Mouse (Mus musculus) kidney, postnatal 25 days (tissue): Measurements from ENCODE around the gene Otulin.
A peak's percentile ranks its signal among the peaks of the same experiment; 100 is the strongest.

Experiments
- DNase-seq, 2 experiments: peaks; one replicate each; pipeline ENCODE4 v3.0.0; 2021; ENCODE audit warnings: mixed read lengths in 2 of 2

Gene Otulin

DNA sequence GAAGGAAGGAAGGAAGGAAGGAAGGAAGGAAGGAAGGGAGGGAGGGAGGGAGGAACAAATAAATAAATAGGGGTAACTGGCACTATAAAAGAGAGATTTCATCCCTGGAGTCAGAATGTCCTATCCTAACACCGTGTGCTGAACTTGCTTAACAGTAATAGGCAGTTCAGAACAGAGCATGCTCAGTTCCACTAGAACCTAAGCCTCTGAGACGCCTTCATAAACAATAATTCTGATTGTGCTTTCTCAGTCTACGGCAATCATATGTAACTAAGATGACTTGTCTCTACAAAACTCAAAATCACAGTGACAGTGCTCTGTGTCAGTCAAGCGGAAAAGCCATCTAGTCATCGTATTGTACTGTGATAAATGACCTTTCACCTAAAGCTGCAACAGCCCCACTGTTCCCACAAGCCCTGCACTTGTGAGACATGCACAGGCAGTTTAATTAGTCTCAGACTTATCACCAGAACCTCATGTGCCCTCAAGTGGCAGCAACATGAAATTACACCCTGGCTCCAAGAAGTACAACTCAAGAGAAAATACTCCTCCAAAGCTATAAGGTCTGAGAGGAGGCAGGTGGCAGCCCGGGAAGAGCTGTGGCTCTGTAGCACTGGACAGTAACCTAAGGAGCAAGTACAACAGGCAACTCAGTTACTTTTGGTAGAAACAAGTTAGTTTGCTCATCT lies 17.8 kb downstream of the Otulin start:
- DNase-seq = peak; percentile 75 to 80

DNA sequence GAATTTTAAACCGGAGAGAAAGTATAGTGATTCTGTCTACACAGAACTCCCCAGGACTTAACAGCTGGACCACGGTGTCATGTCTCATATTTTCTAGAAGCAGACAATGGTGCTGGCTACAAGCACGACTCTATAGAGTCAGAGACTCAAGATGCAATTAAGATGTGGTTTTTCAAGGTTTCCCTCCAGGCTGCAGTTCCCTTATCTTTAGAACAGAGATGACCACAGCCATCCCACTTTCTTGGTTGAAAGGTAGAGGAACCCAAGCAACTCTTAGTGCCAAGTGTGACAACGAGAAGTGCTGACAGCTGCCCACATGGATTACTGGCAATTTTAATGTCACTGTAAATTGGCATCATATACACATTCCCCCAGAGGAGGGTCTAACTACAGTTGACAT lies 20.9 kb downstream of the Otulin start:
- DNase-seq = no peak

DNA sequence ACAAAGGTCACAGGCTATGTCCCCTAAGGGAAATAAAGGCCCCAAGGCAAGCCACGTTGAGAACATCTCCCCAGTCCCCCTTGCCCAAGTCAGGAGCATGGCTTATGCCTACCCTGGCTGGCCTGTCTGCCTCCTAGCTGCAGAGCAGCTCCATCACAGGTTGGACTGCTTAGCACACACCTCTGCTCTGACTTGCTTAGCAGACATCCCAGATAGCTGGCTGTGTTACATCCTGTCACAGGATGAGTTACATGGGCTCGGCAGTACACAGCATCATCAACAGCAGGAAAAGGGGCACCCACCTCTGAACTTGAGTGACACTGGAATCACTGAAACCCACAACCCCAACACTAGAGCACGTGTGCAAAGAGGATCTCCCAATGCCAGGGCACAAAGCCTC lies 25.2 kb downstream of the Otulin start:
- no peak for DNase-seq

DNA sequence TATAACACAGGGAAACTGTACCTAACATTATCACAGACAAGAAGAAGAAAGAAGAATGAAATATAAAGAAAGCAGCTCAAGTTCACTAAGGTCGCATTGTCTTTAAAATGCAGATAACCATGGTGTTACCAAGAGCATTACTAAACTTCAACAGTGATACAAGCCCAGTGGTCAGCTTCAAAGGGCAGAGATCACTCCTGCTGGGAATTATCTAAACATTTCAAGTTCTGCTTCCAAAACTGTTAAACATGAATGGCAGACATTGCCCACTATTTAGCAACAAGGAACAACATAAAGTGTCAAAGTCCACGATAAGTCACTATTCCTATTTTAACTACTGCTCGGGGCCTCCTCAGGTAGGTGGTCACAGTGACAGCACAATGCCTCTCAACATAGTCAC lies 25.9 kb downstream of the Otulin start:
- DNase-seq = no peak

DNA sequence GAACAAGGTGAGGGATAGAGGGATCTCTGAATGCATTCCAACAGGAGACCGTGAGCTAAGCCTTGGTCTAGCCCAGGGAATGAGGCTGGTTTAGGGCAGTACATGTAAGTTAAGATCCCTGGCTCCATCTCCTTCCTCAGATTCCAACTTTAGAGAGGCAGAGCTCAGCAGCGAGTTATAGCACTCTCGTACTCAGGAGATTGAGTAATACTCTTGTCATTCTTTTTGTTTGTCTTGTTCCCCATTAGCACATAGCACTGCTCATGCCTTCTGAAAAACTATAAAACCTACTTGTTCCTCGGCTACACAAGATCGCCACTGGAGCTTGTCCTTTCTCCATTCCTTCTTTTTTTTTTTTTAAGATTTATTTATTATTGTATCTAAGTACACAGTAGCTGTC lies 30.0 kb downstream of the Otulin start:
- DNase-seq = no peak

DNA sequence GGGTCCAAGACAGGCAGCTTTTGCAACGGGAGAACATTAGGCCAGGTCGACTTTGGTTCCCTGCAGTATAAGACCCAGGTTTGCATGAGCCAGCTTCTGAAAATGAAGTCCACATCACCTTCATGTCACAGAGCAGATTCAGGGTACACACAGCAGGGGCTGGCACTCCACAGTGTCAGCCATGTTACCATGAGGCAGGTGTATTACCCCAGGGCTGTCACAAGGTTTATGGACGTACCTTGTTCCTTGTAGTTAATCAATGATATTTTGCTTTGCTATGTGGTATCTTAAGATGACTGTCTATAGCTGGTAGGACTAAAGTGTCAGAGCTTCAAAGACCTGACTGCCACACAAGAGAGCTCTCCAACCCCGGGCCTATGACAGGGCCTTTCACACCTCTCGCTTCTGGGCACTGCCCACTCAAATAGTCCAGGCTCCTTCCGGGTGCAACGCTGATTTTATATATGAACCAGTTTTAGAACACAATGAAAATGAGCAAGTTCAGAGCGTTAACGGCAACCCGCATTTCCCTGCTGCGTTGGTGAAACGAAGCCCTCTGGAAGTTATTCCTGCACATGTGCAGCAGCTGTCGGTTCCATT lies 31.6 kb downstream of the Otulin start:
- DNase-seq = no peak

DNA sequence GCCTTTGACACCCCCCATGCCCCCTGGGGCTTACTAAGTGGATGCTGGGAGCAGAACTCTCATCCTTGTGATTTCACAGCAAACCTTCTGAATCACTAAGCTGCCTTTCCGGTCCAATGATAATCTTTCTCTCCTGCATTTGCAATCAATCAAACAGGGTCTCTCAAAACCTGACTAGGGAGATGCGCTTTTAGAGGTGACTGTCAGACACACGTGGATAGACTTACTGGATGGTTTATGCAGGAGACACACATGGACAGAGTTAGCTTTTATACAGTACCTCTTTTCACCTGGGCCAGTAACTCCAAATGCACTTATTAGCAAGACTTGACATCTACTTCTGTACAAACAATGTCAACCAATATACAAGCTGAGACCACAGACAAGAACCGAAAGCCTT lies 33.0 kb downstream of the Otulin start:
- DNase-seq = no peak

DNA sequence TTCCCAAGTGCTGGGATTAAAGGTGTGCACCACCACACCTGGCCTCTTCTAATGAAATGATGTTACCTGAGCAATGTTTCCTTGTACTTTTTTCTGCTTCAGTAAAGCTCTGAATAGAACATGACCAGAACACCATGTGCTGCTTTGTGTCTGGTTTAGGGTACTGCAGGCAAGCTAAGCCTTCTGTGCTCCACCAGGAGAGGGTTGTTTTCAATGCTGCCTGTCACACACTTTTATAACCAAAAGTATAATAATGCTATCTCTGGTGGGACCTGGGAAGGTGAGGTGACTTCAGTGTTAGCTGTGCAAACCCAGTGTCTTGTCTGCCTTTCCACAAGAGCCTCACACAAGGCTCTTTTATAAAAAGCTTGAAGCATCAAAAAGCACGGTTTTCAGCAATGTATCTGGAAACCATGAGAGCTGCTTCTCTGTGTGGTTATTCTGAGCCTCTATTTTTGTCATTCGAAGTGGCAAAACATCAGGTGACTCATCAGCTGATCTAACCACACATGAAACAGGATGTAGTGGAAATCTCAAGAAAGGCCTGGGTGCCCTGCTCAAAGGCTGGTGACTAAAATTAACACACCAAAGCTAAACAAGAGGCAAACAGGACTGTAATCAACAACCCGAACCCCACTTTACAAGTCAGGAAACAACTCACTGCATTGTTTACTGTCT lies 33.9 kb downstream of the Otulin start:
- no peak for DNase-seq

DNA sequence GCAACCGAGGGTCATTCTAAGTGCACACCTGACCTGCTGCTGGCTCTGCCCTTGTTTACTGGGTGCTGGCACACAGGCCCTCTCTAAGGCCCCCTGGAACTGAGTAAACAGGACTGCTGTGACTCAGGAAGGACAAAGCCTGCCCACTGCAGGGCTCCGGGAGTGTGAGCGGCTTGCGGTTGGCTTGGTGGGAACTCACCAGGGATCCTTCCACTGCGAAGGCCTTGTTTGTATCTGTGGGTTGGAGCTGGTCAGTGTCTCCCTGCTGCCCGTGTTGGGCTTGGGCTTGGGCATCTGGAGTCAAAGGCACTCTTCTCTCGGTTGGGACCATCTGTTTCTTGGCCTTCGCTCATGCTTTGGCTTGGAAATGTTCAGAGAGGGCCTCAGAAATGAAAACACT lies 34.9 kb downstream of the Otulin start:
- no peak for DNase-seq

DNA sequence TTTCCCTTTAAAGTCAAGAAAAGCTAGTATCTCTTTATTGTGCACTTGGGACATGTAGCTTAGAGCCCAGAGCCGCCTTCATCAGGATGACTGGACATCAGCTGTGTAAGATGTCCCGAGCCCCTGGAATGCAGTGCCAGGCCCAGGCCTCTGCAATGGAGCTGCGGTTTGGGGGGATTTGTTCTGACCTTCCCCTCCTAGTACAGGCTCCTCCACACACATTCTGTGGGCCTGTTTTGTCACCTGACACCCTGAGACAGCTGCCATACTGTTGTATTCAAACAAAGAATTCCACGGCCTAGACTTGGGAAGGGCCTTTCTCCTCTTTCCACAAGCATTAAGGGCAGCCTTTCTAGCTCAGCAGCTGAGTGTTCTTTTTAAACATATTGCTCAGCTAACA lies 35.5 kb downstream of the Otulin start:
- no peak for DNase-seq

DNA sequence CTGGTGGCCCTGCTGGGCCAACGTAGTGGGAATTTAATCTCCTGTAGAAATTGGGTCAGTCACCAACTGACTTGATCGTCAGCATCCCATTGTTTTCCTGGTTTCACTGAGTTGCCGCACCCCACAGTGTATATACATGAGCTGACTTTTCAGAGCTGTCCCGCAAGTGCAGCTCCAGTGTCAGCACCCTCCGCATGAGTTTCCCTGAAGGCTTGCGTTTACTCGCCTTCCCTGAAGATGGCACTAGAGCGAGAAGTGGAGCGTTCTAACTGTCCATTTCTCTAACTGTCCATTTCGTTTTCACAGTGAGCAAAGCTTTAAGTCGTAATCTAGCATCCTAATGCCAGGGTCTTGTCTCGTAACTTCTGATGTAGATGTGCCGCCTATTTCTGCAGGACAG lies 36.8 kb downstream of the Otulin start:
- peak; percentile 27 to 54 for DNase-seq

DNA sequence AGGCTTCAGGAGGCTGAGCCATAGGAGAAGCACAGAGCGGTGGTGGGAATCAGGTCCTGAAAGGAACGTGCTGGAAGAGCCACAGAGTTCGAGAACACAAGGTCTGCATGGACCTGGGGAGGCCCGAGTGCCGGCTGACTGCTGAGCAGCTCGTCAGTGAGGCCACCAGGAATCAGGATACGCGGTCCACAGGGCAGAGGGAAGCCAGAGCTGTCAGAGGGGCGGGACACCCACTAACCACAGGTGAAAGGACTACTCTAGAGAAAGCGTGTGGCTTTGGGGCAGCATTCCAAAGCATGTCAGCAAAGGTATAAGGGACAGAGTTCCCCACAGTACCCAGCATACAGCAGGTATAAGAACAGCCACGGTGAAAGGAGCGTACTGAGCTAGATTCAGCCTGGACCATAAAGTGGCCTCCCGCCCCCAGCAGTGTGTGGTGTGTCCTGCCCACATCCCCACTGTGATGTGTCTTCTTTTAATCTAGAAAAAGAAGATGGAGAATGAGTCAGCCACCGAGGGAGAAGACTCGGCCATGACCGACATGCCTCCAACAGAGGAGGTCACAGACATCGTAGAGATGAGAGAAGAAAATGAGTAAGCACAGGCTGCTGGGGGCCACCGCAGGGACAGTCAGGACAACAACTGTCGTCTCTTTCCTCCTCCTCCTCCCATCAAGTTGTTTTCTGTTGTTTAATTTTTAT lies 37.7 kb downstream of the Otulin start:
- no peak for DNase-seq

DNA sequence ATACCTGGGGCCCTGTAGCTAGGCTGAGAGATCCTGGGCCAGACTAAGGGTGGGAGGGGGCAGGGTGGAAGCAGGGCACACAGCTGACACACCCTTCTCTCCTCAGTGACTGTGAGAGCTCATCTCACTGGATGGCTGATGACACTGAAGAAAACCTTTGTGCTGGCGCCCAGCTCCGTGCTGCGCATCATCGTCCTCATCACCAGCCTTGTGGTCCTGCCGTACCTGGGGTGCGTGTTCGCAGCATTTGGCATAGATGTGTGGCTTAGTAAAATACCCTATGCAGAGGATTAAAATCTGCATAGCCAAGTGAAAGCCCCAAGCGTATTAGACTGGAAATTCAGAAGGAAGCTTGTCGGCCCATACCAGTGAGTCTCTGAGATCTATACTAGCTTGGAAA lies 39.7 kb downstream of the Otulin start:
- DNase-seq = no peak

DNA sequence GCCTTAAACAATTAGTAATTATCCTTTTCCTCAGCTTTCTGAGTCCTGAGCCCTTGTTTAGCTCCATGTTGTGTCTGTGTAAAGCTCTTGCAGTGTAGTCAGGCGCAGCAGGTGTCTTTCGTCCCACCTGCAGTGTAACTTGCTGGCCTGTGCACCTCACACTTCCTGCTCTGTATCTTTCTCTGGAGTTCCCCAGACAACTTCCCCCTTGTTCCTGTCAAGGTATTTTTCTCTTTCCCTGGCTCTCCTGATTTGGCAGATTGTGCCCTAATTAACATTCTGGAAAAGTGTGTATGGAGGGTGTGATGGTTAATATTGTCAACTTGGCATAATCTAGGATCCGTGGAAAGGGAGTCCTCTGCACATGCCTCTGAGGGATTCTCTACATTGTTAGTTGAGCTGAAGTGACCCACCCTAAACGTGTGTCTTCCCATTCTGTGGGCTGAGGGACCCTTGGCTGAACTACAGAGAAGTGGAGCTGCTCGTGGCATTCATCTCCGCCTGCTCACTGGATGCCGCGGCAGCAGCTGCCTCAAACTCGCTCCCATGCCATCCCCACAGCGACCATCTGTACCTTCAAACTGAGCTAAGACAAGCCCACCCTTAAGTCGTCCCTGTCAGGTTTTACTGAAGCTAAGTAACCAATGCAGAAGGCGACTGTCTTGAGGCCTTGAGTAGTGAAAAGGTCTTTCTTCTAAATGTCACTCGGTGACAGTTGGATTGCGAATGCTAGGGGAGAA lies 42.2 kb downstream of the Otulin start:
- no peak for DNase-seq

DNA sequence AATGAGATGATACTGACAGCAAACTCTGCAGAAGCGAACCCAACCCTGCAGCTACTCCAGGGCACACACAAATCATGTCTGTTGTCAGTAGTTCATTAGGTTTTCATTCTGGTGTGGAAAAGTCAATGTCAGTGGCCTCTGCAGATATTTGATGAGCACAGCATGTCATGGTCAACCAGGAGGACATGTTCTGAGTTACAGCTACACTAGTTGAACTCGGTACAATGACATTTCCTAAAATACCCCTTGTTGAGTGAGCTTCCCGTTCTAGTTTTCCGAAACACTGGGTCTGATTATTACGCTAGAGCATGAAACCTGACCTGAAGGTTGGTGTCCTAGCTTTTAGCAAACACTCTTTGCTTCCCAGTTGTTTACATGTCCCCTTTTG lies 44.4 kb downstream of the Otulin start:
- DNase-seq = no peak

DNA sequence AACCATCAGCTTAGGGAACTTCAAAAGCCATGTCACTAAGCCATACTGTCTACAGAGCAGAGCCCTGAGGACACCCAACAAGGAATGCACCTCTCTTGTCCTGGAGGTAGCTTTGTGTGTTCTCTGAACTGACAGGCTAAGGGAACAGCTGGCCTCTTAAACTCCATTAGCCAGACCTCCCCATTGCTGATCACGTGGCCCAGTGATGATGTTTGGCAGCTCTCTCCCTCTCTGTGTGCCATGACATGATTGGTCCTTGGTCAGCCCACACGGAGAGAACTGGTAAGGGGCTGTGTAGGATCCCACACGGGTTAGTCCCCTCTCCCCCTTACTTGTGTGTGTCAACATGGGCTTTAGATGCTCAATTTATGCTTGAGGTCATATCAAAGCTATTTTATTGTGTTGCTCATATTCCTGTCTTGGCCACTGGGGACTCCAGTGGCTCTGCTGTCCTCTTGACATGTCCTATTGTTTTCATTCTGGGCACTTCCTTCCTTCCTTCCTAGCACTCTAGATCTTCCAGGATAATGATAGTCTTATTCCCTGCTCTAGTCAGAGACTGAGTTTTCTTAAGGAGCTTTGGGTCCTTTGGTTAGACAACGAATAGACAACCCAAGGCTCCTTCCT lies 44.9 kb downstream of the Otulin start:
- no peak for DNase-seq

DNA sequence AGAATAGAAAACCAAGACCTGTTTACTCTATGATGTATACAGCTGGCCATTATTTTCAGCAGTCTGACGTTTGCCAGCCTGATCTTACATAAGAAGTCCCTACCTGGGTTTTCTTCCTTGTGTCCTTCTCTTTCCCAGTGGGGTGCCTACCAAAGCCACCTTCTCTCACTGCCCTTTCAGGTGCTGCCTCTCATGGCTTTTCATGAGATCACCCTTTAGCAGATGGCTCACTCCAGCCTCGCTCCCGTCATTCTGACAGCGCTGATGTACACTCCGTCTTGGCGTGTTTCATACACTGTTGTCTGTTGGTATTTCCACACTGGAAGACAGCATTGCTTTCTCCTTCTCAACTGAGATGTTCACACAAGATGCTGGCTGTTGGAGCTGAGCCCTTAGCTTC lies 46.9 kb downstream of the Otulin start:
- DNase-seq = no peak

DNA sequence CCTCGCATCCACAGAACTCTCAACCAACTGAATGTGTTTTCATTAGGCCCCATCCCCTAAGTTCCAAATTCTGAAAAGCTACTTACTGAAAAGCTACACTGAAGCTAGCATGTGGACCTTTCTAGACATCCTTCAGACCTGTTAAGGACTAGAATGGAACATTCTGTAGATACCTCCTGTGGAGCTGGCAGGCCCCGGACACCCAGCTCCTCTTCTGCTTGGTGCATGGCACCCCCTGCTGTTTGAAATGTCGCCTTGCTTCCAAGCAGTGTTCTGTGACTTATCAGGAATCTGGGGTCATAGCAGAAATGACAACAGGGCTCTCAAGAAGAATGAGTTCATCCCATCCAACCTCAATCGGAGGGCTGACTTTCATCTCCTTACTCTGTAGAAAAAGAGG lies 47.5 kb downstream of the Otulin start:
- peak; percentile 55 to 56 for DNase-seq

DNA sequence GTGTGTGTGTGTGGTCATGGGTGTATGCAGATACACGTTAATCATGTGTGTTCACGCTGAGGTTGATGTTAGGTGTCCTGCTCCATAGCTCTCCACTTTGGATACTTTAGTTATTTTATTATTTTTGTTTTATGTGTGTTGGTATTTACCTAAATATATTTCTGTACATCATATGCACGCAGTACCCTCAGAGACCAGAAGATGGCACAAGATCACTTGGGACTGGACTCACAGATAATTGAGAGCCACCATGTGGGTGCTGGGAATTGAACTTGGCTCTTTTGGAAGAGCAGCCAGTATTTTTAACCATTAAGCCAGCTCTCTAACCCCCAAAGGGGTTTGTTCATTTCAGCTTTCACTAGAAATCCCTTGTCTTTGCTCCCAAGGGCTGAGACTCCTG lies 48.1 kb downstream of the Otulin start:
- peak in 1 of 2 experiments; percentile 50 for DNase-seq

DNA sequence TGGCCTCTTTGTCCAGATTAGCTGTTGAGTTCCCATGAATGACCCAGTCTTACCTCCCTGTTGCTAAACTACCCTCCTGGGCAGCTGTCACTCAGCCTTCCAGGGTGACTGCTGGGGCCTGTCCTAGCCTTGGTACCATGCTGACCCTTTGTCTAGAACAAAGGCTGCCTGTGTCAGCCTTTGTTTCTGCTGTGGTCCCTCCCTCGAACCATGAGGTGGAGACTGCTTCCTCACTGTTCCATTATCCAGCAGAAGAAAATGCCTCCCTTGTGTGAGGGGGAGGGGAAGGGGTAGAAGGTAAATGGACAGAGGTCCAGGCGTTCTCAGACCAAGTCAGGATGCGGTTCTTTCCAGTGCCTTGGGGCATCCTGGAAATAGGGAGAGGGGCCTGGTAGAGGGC lies 48.9 kb downstream of the Otulin start:
- no peak for DNase-seq

DNA sequence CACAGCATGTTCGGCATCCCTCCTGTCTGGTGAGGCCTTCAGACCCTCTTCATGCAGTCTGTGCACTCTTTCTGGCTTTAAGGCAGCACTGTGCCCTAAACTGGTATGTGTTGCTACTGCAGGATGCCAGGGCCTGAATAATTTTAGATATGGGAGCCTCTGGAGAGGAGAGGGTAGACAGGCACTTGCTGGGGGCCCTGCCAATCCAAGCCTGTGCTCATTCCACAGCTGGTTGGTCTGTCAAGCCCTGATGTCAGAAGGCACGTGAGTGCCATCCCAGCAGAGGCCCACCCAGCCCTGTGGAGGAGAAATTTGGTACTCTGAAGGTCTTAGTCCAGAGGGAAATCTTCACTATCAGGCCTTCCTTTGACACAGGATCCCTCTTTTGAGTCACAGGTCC lies 49.7 kb downstream of the Otulin start:
- DNase-seq = no peak

DNA sequence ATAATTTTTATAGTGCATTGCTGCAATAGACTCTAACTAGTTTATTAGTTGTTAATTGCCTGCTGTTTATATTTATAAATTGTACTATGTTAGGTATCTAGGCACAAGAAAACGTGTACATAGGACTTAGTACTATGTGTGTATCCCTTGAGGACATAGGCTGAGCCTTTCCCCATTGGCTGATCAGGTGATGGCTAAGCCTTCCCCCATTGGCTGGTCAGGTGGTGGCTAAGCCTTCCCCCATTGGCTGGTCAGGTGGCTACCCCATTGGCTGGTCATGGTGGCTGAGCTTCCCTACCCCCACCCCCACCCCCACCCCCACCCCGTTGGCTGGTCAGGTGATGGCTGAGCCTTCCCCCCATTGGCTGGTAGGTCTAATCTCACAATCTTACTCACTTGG lies 50.6 kb downstream of the Otulin start:
- DNase-seq = no peak

DNA sequence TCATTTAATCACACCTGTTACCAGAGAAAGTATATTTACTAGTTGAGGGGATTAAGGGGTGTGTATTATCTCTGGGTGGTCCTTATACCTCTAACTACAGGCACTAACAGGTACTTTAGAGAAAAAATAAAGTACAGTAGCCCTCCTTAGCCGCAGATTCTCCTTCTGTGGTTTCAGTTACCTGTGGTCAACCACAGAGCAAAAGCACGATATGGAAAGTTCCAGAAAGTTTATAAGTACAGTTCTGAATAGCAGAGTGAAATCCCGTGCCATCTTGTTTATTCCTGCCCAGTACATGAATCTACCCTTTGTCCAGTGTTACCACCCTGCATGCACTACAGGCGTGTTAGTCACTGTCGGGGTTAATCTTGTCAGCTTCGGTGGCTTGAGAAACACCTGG lies 51.6 kb downstream of the Otulin start:
- no peak for DNase-seq
